Mouse (Mus musculus): ENCODE measurements around the gene Rapgefl1. TPM values are rescaled to one million over a fixed set of nuclear protein-coding genes. Genes with fewer than 3 reads are reported as not detected.
A peak's percentile ranks its signal among the peaks of the same experiment; 100 is the strongest.

Rapgefl1 gene
- polyA plus RNA-seq, 1 experiment from 2014 or later = 2.5 TPM

- H3K4me3 ChIP-seq (ENCODE audit: low read depth, low read length) = no peak overlapping the region
- H3K9me3 ChIP-seq (ENCODE audit: control insufficient read depth, low read length) = no peaks in the 10 kb centered on the region
- no peaks in the 10 kb centered on the region for H3K27me3 ChIP-seq (ENCODE audit: control insufficient read depth, insufficient read depth, low read length)
- DNase-seq (ENCODE audit: low spot score) (no peak), ATAC-seq (replicated peaks; ENCODE audit: low FRiP score) (no peak)
- H3K9ac ChIP-seq (ENCODE audit: low read length) = no peak overlapping the region
- 81% methylated on average over 1 of the region's 1 CpGs for WGBS
- no peak overlapping the region for H3K4me2 ChIP-seq (ENCODE audit: low read depth, low read length, severe bottlenecking)
- H3K4me1 ChIP-seq (replicated peaks; ENCODE audit: control insufficient read depth, insufficient read depth, low read length) = peaks cover 10% of the 10 kb centered on the region
- no peak overlapping the region for H3K27ac ChIP-seq (ENCODE audit: low read depth, low read length)
- no peaks in the 10 kb centered on the region for H3K36me3 ChIP-seq (ENCODE audit: control insufficient read depth, insufficient read depth, low read length)
These were observed 45.1 kb upstream of the Rapgefl1 start for GRCm38 (mm10) chr11:98791448-98791847.

DNA sequence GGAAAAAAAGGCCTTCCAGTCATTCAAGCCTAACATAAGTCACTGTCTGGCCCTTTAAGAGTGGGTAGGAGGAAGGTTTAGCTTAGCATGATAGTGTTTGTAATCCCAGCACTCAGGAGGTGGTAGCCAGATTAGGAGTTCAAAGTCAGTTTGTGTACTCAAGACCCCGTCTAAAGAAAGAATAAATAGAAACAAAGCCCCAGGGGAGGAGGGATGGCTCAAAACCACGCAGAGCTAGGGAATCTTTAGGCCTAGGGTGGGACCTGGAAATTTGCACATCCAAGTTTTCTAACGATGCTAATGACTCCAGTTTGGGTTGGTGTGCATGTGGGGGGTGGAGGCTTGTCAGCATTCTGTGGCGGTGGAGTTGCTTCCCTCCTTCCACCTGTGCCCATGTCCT, 44.5 kb upstream of the Rapgefl1 start:
- Histone ChIP-seq H3K9ac (ENCODE audit: low read length) (no peak overlapping the region), H3K36me3 (ENCODE audit: control insufficient read depth, insufficient read depth, low read length) (no peaks in the 10 kb centered on the region), H3K4me1 (replicated peaks; ENCODE audit: control insufficient read depth, insufficient read depth, low read length) (peaks cover 7% of the 10 kb centered on the region), H3K4me3 (ENCODE audit: low read depth, low read length) (no peak overlapping the region), H3K9me3 (ENCODE audit: control insufficient read depth, low read length) (no peaks in the 10 kb centered on the region), H3K27ac (ENCODE audit: low read depth, low read length) (no peak overlapping the region), H3K27me3 (ENCODE audit: control insufficient read depth, insufficient read depth, low read length) (no peaks in the 10 kb centered on the region), H3K4me2 (ENCODE audit: low read depth, low read length, severe bottlenecking) (no peak overlapping the region)
- 6% methylated on average over 4 of the region's 4 CpGs for WGBS
- DNase-seq (ENCODE audit: low spot score) = no peak
- no peak for ATAC-seq (replicated peaks; ENCODE audit: low FRiP score)

GRCm38 (mm10) chr11:98794469-98795014, 42.0 kb upstream of the Rapgefl1 start:
- WGBS = under 1% methylated on average over 23 of the region's 30 CpGs
- Histone ChIP-seq H3K9me3 (ENCODE audit: control insufficient read depth, low read length) (no peaks in the 10 kb centered on the region), H3K27ac (ENCODE audit: low read depth, low read length) (peak overlapping the region; percentile 100), H3K4me1 (replicated peaks; ENCODE audit: control insufficient read depth, insufficient read depth, low read length) (peaks cover 15% of the 10 kb centered on the region), H3K4me2 (ENCODE audit: low read depth, low read length, severe bottlenecking) (peak overlapping the region; percentile 90), H3K36me3 (ENCODE audit: control insufficient read depth, insufficient read depth, low read length) (no peaks in the 10 kb centered on the region), H3K4me3 (ENCODE audit: low read depth, low read length) (peak overlapping the region; percentile 100), H3K27me3 (ENCODE audit: control insufficient read depth, insufficient read depth, low read length) (no peaks in the 10 kb centered on the region), H3K9ac (ENCODE audit: low read length) (peak overlapping the region; percentile 100)
- ATAC-seq (replicated peaks; ENCODE audit: low FRiP score) = peak; percentile 59
- no peak for DNase-seq (ENCODE audit: low spot score)

GRCm38 (mm10) chr11:98795015-98795713, 41.4 kb upstream of the Rapgefl1 start, which contains the start of gene Msl1:
Gene Msl1, plus strand, starts transcription at chr11:98795516.
- H3K4me3 ChIP-seq (ENCODE audit: low read depth, low read length) = peak within 1 kb of the TSS; percentile 100
- H3K4me2 ChIP-seq (ENCODE audit: low read depth, low read length, severe bottlenecking) = peak within 1 kb of the TSS; percentile 90
- peak within 1 kb of the TSS; percentile 100 for H3K9ac ChIP-seq (ENCODE audit: low read length)
- DNase-seq (ENCODE audit: low spot score) (peak; percentile 96), ATAC-seq (replicated peaks; ENCODE audit: low FRiP score) (peak; percentile 76)
- peaks cover 3% of the 10 kb centered on the region; the same call in 1 of the 2 replicates for H3K36me3 ChIP-seq (ENCODE audit: control insufficient read depth, insufficient read depth, low read length)
- peaks cover 13% of the 10 kb centered on the region for H3K4me1 ChIP-seq (replicated peaks; ENCODE audit: control insufficient read depth, insufficient read depth, low read length)
- peak within 1 kb of the TSS; percentile 100 for H3K27ac ChIP-seq (ENCODE audit: low read depth, low read length)
- no peaks in the 10 kb centered on the region for H3K27me3 ChIP-seq (ENCODE audit: control insufficient read depth, insufficient read depth, low read length)
- no peaks in the 10 kb centered on the region for H3K9me3 ChIP-seq (ENCODE audit: control insufficient read depth, low read length)
- under 1% methylated on average over 59 of the region's 89 CpGs for WGBS

GRCm38 (mm10) chr11:98795714-98796514, 40.7 kb upstream of the Rapgefl1 start:
- H3K4me1 ChIP-seq (replicated peaks; ENCODE audit: control insufficient read depth, insufficient read depth, low read length) = peaks cover 13% of the 10 kb centered on the region
- ATAC-seq (replicated peaks; ENCODE audit: low FRiP score) (peak; percentile 65), DNase-seq (ENCODE audit: low spot score) (peak; percentile 86)
- H3K4me2 ChIP-seq (ENCODE audit: low read depth, low read length, severe bottlenecking) = peak overlapping the region; percentile 90
- peaks cover 5% of the 10 kb centered on the region; the same call in 1 of the 2 replicates for H3K36me3 ChIP-seq (ENCODE audit: control insufficient read depth, insufficient read depth, low read length)
- H3K27ac ChIP-seq (ENCODE audit: low read depth, low read length) = peak overlapping the region; percentile 100
- peak overlapping the region; percentile 100 for H3K4me3 ChIP-seq (ENCODE audit: low read depth, low read length)
- peak overlapping the region; percentile 100 for H3K9ac ChIP-seq (ENCODE audit: low read length)
- H3K9me3 ChIP-seq (ENCODE audit: control insufficient read depth, low read length) = no peaks in the 10 kb centered on the region
- H3K27me3 ChIP-seq (ENCODE audit: control insufficient read depth, insufficient read depth, low read length) = no peaks in the 10 kb centered on the region
- WGBS = 1% methylated on average over 66 of the region's 74 CpGs

DNA sequence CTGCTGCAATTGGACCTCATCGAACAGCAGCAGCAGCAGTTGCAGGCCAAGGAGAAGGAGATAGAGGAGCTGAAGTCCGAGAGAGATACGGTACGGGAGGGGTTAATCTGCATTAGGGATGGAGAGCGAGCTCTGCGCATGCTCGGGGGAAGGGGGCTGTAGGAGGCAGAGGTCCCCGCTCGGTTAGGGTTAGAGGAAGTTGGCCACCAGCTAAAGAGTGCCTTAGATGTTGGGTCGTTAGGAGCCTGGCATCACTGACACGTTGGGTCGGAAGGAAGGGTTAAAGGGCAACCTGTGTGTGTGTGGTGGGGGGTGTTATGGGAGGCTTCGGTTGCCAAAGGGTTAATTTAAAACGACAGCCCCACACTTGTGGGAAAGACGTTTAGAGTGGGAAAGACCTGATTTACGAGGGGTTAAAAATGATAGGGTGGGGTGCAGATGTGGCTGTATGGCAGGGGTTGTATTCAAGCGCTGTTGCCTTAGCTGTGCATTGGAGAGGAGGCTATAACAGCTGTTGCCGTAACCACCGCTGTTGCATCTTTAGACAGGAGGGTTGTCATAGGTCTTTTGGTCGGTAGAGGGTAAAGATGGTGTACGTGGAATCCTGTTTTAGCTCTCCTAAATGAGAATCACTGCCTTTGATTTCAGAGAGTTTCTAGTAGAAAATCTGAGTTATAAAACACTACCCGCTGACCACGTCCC, 39.9 kb upstream of the Rapgefl1 start:
- no peaks in the 10 kb centered on the region for H3K27me3 ChIP-seq (ENCODE audit: control insufficient read depth, insufficient read depth, low read length)
- H3K36me3 ChIP-seq (ENCODE audit: control insufficient read depth, insufficient read depth, low read length) = peaks cover 5% of the 10 kb centered on the region; the same call in 1 of the 2 replicates
- H3K9me3 ChIP-seq (ENCODE audit: control insufficient read depth, low read length) = no peaks in the 10 kb centered on the region
- WGBS = 4% methylated on average over 23 of the region's 23 CpGs
- peak overlapping the region; percentile 90 for H3K4me2 ChIP-seq (ENCODE audit: low read depth, low read length, severe bottlenecking)
- DNase-seq (ENCODE audit: low spot score) = peak; percentile 88
- H3K9ac ChIP-seq (ENCODE audit: low read length) = peak overlapping the region; percentile 100
- peak; percentile 34; the same call in 1 of the 2 replicates for ATAC-seq (replicated peaks; ENCODE audit: low FRiP score)
- H3K4me1 ChIP-seq (replicated peaks; ENCODE audit: control insufficient read depth, insufficient read depth, low read length) = peaks cover 13% of the 10 kb centered on the region
- peak overlapping the region; percentile 100 for H3K4me3 ChIP-seq (ENCODE audit: low read depth, low read length)
- peak overlapping the region; percentile 100 for H3K27ac ChIP-seq (ENCODE audit: low read depth, low read length)

DNA sequence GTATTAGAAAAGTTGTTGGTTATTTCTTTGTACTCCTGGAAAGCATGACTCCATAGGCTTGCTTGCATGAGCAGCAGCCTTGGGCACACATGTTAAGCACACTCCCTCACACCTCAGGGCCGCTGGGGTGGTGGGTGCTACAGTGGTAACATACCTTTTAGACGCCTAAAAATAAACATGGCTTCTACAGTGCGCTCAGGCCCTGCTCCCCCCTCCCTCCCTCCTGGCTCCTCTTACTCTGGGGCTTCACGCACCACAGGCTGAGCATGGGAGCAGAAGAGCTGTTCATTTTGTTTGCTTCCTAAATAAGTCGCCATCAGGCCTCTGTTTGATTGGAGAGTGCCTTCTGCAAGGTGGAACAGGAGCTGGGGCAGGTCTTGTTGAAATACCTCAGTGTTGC, 39.3 kb upstream of the Rapgefl1 start:
- Histone ChIP-seq H3K27me3 (ENCODE audit: control insufficient read depth, insufficient read depth, low read length) (no peaks in the 10 kb centered on the region), H3K4me3 (ENCODE audit: low read depth, low read length) (peak overlapping the region; percentile 100), H3K4me2 (ENCODE audit: low read depth, low read length, severe bottlenecking) (peak overlapping the region; percentile 90), H3K36me3 (ENCODE audit: control insufficient read depth, insufficient read depth, low read length) (peaks cover 5% of the 10 kb centered on the region; the same call in 1 of the 2 replicates), H3K9me3 (ENCODE audit: control insufficient read depth, low read length) (no peaks in the 10 kb centered on the region), H3K4me1 (replicated peaks; ENCODE audit: control insufficient read depth, insufficient read depth, low read length) (peaks cover 11% of the 10 kb centered on the region), H3K27ac (ENCODE audit: low read depth, low read length) (no peak overlapping the region), H3K9ac (ENCODE audit: low read length) (peak overlapping the region; percentile 100)
- WGBS = 16% methylated on average over 5 of the region's 5 CpGs
- no peak for DNase-seq (ENCODE audit: low spot score)
- no peak for ATAC-seq (replicated peaks; ENCODE audit: low FRiP score)

DNA sequence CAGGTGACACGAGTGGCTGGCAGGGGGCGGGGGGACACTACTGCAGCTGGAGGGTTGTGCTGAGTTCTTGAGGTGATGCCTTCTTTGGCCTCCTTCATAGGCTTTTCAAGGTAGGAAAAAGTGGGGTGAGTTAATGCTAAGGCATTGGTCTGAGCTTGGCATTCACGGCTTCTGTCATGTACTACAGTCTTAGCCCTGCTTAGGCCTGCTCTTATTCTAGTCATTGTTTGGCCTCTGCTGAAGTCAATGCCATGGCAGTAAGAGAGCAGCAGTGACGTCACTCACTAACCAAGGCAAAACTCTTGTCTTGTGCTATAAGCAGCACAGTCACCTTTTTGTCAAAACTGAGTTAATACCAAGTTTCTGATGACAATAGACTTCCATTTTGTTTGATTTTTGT, 38.7 kb upstream of the Rapgefl1 start:
- H3K27me3 ChIP-seq (ENCODE audit: control insufficient read depth, insufficient read depth, low read length) = no peaks in the 10 kb centered on the region
- no peak overlapping the region for H3K27ac ChIP-seq (ENCODE audit: low read depth, low read length)
- peaks cover 11% of the 10 kb centered on the region for H3K4me1 ChIP-seq (replicated peaks; ENCODE audit: control insufficient read depth, insufficient read depth, low read length)
- 53% methylated on average over 4 of the region's 4 CpGs for WGBS
- H3K4me3 ChIP-seq (ENCODE audit: low read depth, low read length) = peak overlapping the region; percentile 100
- ATAC-seq (replicated peaks; ENCODE audit: low FRiP score) (no peak), DNase-seq (ENCODE audit: low spot score) (no peak)
- peaks cover 5% of the 10 kb centered on the region; the same call in 1 of the 2 replicates for H3K36me3 ChIP-seq (ENCODE audit: control insufficient read depth, insufficient read depth, low read length)
- H3K9ac ChIP-seq (ENCODE audit: low read length) = no peak overlapping the region
- H3K4me2 ChIP-seq (ENCODE audit: low read depth, low read length, severe bottlenecking) = peak overlapping the region; percentile 90
- H3K9me3 ChIP-seq (ENCODE audit: control insufficient read depth, low read length) = no peaks in the 10 kb centered on the region

All from forebrain, embryonic 11.5 days (tissue).